Comparison of ENCODE assay signal across 8 mouse cellular contexts in genomic region chr7:123235449-123235848, GRCm38 (mm10). TPM values are rescaled to one million over a fixed set of nuclear protein-coding genes. Genes with fewer than 3 reads are reported as not detected.
A peak's percentile ranks its signal among the peaks of the same experiment; 100 is the strongest.
DNase-seq lines count a peak whose midpoint lies in the region; ATAC-seq and TF ChIP-seq lines count a peak whose summit lies in the region.

No protein-coding gene starts in this region.

- no peak for TF ChIP-seq EP300 in CH12.LX (IDR thresholded peaks at IDR 0.05; ENCODE audit: low read length)

- no peaks in the 10 kb centered on the region for H3K27me3 ChIP-seq in kidney, postnatal 0 days (ENCODE audit: insufficient read depth, low read length)
- H3K27me3 ChIP-seq in CH12.LX (replicated peaks): peaks cover 2% of the 10 kb centered on the region
- no peaks in the 10 kb centered on the region for H3K27me3 ChIP-seq in limb, embryonic 11.5 days (ENCODE audit: control insufficient read depth, insufficient read depth, low read length)
- H3K27me3 ChIP-seq in midbrain, embryonic 11.5 days (ENCODE audit: control insufficient read depth, insufficient read depth, low read length): no peaks in the 10 kb centered on the region

- no peaks in the 10 kb centered on the region for H3K4me1 ChIP-seq in kidney, postnatal 0 days (replicated peaks; ENCODE audit: insufficient read depth, low read length)
- 0 out of 4 replicates have a peak, but pooled peaks cover 0 to 2% of the 10 kb centered on the region in 2 experiments for H3K4me1 ChIP-seq in CH12.LX (ENCODE audit: control insufficient read depth in 1 of 2, insufficient read depth in 2 of 2)
- H3K4me1 ChIP-seq in limb, embryonic 11.5 days (ENCODE audit: control insufficient read depth, insufficient read depth, low read length): no peaks in the 10 kb centered on the region
- no peaks in the 10 kb centered on the region for H3K4me1 ChIP-seq in midbrain, embryonic 11.5 days (ENCODE audit: control insufficient read depth, insufficient read depth, low read length)

- no peak for TF ChIP-seq CTCF in kidney, postnatal 0 days (IDR thresholded peaks at IDR 0.05; ENCODE audit: low read depth)
- TF ChIP-seq CTCF in CH12.LX (conservative IDR thresholded peaks at IDR 0.05 in 1 of 2, IDR thresholded peaks at IDR 0.05 in 1 of 2; ENCODE audit: low read depth in 2 of 2, low read length in 2 of 2): no peak
- no peak for TF ChIP-seq CTCF in left cerebral cortex, adult 2 months (IDR thresholded peaks at IDR 0.05)

- no peak for TF ChIP-seq POLR2A in CH12.LX (IDR thresholded peaks at IDR 0.05; ENCODE audit: low read depth, low read length)

- DNase-seq in kidney, postnatal 0 days (ENCODE audit: low spot score): peak; percentile 74
- DNase-seq in kidney, adult 18-20 months: no peak
- DNase-seq in CH12.LX (ENCODE audit: extremely low read depth) (peak; percentile 61), adipocyte (ENCODE audit: low spot score) (peak; percentile 19)
- peak; percentile 79 for DNase-seq in limb, embryonic 11.5 days (ENCODE audit: low spot score)
- no peak for DNase-seq in left cerebral cortex, adult 2 months (ENCODE audit: extremely low spot score in 1 of 2, low spot score in 2 of 2)
- no peak for DNase-seq in midbrain, embryonic 11.5 days (ENCODE audit: low spot score, missing footprints)
- no peak for DNase-seq in frontal cortex, adult 2 months (ENCODE audit: extremely low spot score in 1 of 2, low spot score in 1 of 2)

- WGBS in kidney, postnatal 0 days: 21% methylated on average over 4 of the region's 4 CpGs
- 31% methylated on average over 4 of the region's 4 CpGs for WGBS in limb, embryonic 11.5 days
- WGBS in midbrain, embryonic 11.5 days: 25% methylated on average over 4 of the region's 4 CpGs

- no peak overlapping the region for H3K4me3 ChIP-seq in kidney, postnatal 0 days (replicated peaks; ENCODE audit: low read depth, low read length)
- no peak overlapping the region for H3K4me3 ChIP-seq in CH12.LX (replicated peaks in 1 of 3; ENCODE audit: low read depth in 2 of 3, low read length in 2 of 3, poor library complexity in 1 of 3)
- H3K4me3 ChIP-seq in limb, embryonic 11.5 days (ENCODE audit: low read depth, low read length): no peak overlapping the region
- H3K4me3 ChIP-seq in left cerebral cortex, adult 2 months: no peak overlapping the region
- H3K4me3 ChIP-seq in midbrain, embryonic 11.5 days (ENCODE audit: low read depth, low read length): no peak overlapping the region

- no peak for ATAC-seq in kidney, postnatal 0 days (replicated peaks; ENCODE audit: low FRiP score, low read depth)
- ATAC-seq in limb, embryonic 11.5 days (ENCODE audit: insufficient number of reproducible peaks, low FRiP score, low TSS enrichment, low read depth): no peak
- ATAC-seq in midbrain, embryonic 11.5 days (ENCODE audit: low FRiP score): no peak

- H3K9me3 ChIP-seq in kidney, postnatal 0 days (replicated peaks; ENCODE audit: low read length): no peaks in the 10 kb centered on the region
- no peaks in the 10 kb centered on the region for H3K9me3 ChIP-seq in CH12.LX (replicated peaks; ENCODE audit: low read length)
- H3K9me3 ChIP-seq in limb, embryonic 11.5 days (ENCODE audit: control insufficient read depth, low read length): no peaks in the 10 kb centered on the region
- H3K9me3 ChIP-seq in midbrain, embryonic 11.5 days (ENCODE audit: control insufficient read depth, low read length): no peaks in the 10 kb centered on the region

- dilution Hi-C loops in CH12.LX (cut with MboI; ENCODE audit: extremely low pct_ligation_motif_present, extremely low pct_unique_long_range_greater_than_20kb, low sequenced_read_pairs): no loop called here

- no peak overlapping the region for H3K9ac ChIP-seq in kidney, postnatal 0 days (ENCODE audit: low read depth, low read length)
- H3K9ac ChIP-seq in CH12.LX (ENCODE audit: insufficient read depth, low read depth): no peak overlapping the region
- H3K9ac ChIP-seq in limb, embryonic 11.5 days (ENCODE audit: low read length): no peak overlapping the region
- no peak overlapping the region for H3K9ac ChIP-seq in midbrain, embryonic 11.5 days (ENCODE audit: low read length)

- no peaks in the 10 kb centered on the region for H3K36me3 ChIP-seq in kidney, postnatal 0 days (ENCODE audit: insufficient read depth, low read length)
- H3K36me3 ChIP-seq in CH12.LX (replicated peaks in 1 of 2; ENCODE audit: control insufficient read depth in 1 of 2, insufficient read depth in 1 of 2, low read length in 1 of 2): no peaks in the 10 kb centered on the region
- H3K36me3 ChIP-seq in limb, embryonic 11.5 days (ENCODE audit: control insufficient read depth, insufficient read depth, low read length): no peaks in the 10 kb centered on the region
- no peaks in the 10 kb centered on the region for H3K36me3 ChIP-seq in midbrain, embryonic 11.5 days (ENCODE audit: control insufficient read depth, insufficient read depth, low read length)

- TF ChIP-seq RAD21 in CH12.LX (IDR thresholded peaks at IDR 0.05; ENCODE audit: low read depth, low read length): no peak

- in situ Hi-C loops in CH12.LX (cut with MboI; ENCODE audit: low pct_ligation_motif_present, low pct_unique_long_range_greater_than_20kb, low sequenced_read_pairs): no loop called here

- H3K27ac ChIP-seq in kidney, postnatal 0 days: no peak overlapping the region
- no peak overlapping the region for H3K27ac ChIP-seq in CH12.LX (ENCODE audit: insufficient read depth, low read depth)
- H3K27ac ChIP-seq in limb, embryonic 11.5 days (replicated peaks; ENCODE audit: low read depth, low read length): no peak overlapping the region
- H3K27ac ChIP-seq in left cerebral cortex, adult 2 months: no peak overlapping the region
- no peak overlapping the region for H3K27ac ChIP-seq in midbrain, embryonic 11.5 days (ENCODE audit: low read depth, low read length)

- intact Hi-C loops in left cerebral cortex, adult 2 months (cut with DNase I): no loop called here

- no peak overlapping the region for H3K4me2 ChIP-seq in kidney, postnatal 0 days (ENCODE audit: low read length)
- no peak overlapping the region for H3K4me2 ChIP-seq in CH12.LX (ENCODE audit: insufficient read depth, low read depth, poor library complexity, severe bottlenecking)
- H3K4me2 ChIP-seq in limb, embryonic 11.5 days (ENCODE audit: low read depth, severe bottlenecking): no peak overlapping the region
- no peak overlapping the region for H3K4me2 ChIP-seq in midbrain, embryonic 11.5 days

- no peaks in the 10 kb centered on the region for H3K79me2 ChIP-seq in CH12.LX (replicated peaks; ENCODE audit: control insufficient read depth, extremely low read depth, insufficient read depth, poor library complexity, severe bottlenecking)

TF ChIP-seq in CH12.LX, 34 proteins besides CTCF, POLR2A, EP300 and RAD21:
- TF ChIP-seq ELF1 (IDR thresholded peaks at IDR 0.05; ENCODE audit: low read depth, low read length): peak; percentile 47; the same call in 1 of the 2 replicates
- TF ChIP-seq USF1 (IDR thresholded peaks at IDR 0.05; ENCODE audit: low read depth, low read length): no peak
- no peak for TF ChIP-seq ZMIZ1 (IDR thresholded peaks at IDR 0.05; ENCODE audit: low read depth, low read length)
- no peak for TF ChIP-seq KAT2A (IDR thresholded peaks at IDR 0.05; ENCODE audit: insufficient replicate concordance, low read length)
- no peak for TF ChIP-seq PAX5 (IDR thresholded peaks at IDR 0.05; ENCODE audit: low read length)
- no peak for TF ChIP-seq UBTF (IDR thresholded peaks at IDR 0.05; ENCODE audit: low read depth, low read length)
- 0 out of 2 replicates have a peak, but pooled peaks have one; percentile 24 for TF ChIP-seq MXI1 (IDR thresholded peaks at IDR 0.05; ENCODE audit: low read depth, low read length)
- TF ChIP-seq SMC3 (IDR thresholded peaks at IDR 0.05; ENCODE audit: low read depth, low read length): no peak
- TF ChIP-seq ZKSCAN1 (IDR thresholded peaks at IDR 0.05; ENCODE audit: borderline replicate concordance, low read depth, low read length): no peak
- TF ChIP-seq USF2 (conservative IDR thresholded peaks at IDR 0.05; ENCODE audit: low read depth, low read length): no peak
- TF ChIP-seq MAX (IDR thresholded peaks at IDR 0.05; ENCODE audit: low read length): no peak
- TF ChIP-seq NELFE (IDR thresholded peaks at IDR 0.05; ENCODE audit: low read depth, low read length): no peak

RNA-seq across cellular contexts. Expression of gene Slc5a11, which starts 20.9 kb away (rescaled TPM):
- 7.2 and 8.8 TPM in 2 replicates for polyA plus RNA-seq in kidney, postnatal 0 days (2015; fragmentation: Nextera tagmentation; extraction: Ambion mirVana)
- total RNA-seq in CH12.LX (2012; rRNA removed) (0.21 and 1.2 TPM in 2 replicates), CH12.LX (2014; rRNA removed) (0.38 and 0.43 TPM in 2 replicates)
- polyA plus RNA-seq in CH12.LX (2012; ENCODE audit: insufficient read length, low read depth): 0.80 and 1.3 TPM in 2 replicates
- polyA plus RNA-seq in limb, embryonic 11.5 days (2014; fragmentation: Nextera tagmentation; extraction: Ambion mirVana): not detected in 2 replicates
- total RNA-seq in left cerebral cortex, adult 2 months (2021): 1 to 10 TPM in 1 of 2 experiments, under 1 TPM in 1; 0.29 to 1.1 TPM
- polyA plus RNA-seq in midbrain, embryonic 11.5 days (2014; fragmentation: Nextera tagmentation; extraction: Ambion mirVana): 0.07 TPM in 1 of 2 replicates, not detected in the other
- polyA plus RNA-seq in frontal cortex, adult 2 months (2012; rRNA removed): 1.4 and 2.8 TPM in 2 replicates

Comparison
In these comparisons a context has a peak if more than half of its experiments do, and no peak if none do; other contexts are left out.
1. DNase-seq: peak in kidney, postnatal 0 days (single experiment), CH12.LX (single experiment), adipocyte (single experiment) and limb, embryonic 11.5 days (single experiment); none in kidney, adult 18-20 months (single experiment), left cerebral cortex, adult 2 months (0 of 2), midbrain, embryonic 11.5 days (single experiment) and frontal cortex, adult 2 months (0 of 2).